Mouse (Mus musculus) lung, postnatal 25 days (tissue): ENCODE data around the gene Nosip.

Source experiments
- DNase-seq: peaks from one replicate; pipeline ENCODE4 v3.0.0; 2022; ENCODE audit warnings: low spot score

Nosip gene

DNA sequence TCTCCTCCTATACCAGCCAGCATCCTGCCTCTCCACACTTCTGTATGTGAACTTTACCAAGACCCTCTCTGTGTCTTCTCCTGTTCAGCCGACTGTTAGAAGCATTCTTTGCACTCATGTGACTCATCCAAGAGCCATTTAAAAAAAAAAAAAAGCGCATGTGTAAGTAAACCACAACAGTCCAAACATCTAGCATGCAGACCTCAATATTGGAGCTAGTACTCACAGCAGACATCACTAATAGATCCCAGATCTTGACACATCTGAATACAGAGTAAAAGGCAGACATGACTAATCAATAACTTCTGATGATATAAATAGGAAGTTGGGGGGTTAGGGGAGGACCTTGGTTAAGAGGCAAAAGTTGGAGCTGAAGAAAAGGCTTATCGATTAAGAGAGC is 26.6 kb upstream of the Nosip start:
- DNase-seq, result no peak

DNA sequence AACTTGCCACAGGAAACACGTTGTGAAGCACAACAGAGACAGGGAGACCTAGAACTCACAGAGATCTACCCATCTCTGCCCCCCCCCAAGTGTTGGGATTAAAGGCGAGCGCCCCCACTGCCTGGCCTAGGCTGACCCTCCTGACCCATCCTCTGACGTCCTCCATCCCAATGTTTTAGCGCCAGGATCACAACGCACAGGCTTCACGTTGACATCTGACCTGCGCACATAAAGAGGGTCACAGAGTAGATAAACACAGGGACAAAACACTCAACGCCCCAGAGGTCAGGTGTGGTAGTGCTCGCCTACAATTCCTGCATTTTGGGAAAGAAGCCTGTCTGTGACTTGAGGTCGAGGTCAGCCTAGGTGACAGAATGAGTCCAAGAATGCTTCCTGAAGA is 25.5 kb upstream of the Nosip start:
- DNase-seq, result no peak

DNA sequence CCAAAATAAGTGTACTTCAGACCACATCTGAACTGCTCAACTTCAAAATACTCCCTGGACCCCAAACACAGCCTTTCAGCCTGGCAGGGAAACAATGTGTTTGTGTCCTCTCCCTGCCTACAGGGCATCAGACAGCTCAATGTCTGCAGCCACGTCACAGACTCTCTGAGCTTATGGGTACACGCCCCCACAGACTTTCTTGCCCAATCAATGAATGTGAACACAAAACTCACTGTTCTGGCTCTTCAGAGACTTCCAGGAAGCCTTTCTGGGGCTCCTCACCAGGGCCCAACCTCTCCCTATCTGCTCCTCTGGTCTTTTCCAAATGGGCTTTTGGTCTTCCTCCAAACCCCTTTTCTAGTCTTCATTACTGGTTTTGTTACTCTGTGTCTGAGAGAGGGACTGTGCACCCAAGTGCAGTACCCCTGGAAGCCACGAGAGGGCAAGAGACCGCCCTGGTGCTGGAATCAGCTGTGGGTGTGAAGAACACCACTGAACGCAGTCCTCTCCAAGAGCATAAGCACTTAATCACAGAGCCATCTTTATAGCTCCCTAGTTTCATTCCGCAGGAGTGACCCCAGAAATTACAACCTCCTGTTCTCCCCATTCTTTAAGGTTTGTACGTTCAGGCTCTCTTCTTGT is 24.4 kb upstream of the Nosip start:
- peak; percentile 64 for DNase-seq

DNA sequence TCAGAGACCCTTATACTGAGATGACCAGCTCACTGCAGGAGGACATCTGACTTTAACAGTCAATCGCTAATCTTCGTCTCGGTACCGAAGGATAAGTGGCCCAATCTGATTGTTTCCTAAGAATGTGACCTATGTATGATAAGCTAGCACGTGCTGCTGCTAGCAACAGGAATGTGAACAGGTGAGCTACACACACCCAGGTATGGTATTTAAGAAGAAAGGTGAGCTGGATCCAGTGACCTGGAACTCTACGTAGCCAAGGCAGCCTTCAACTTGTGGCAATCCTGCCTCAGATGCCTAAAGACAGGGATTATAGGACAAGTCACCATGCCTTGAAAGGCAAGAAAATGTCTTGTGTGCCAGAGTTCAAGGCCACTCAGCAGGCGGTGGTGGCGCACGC is 23.8 kb upstream of the Nosip start:
- no peak for DNase-seq

DNA sequence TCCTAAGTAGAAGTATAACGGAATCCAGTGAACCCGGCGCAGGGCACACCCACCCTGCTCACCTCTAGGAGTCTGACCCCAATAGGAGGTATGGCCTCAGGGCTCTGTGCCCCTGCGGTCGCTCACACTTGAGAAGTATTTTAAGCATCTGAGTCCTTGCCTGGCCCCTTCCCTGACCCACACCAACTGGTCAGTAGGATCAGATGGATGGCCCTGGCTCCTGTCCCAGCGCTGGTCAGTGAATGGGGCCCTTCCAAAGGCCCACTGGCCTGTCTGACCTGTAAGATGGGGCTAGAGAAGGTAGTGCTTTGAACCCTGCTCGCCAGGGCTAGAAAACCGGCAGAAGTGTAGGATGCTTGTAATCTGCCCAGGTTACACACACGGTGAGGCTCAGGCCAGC is 21.4 kb upstream of the Nosip start:
- DNase-seq, result no peak

DNA sequence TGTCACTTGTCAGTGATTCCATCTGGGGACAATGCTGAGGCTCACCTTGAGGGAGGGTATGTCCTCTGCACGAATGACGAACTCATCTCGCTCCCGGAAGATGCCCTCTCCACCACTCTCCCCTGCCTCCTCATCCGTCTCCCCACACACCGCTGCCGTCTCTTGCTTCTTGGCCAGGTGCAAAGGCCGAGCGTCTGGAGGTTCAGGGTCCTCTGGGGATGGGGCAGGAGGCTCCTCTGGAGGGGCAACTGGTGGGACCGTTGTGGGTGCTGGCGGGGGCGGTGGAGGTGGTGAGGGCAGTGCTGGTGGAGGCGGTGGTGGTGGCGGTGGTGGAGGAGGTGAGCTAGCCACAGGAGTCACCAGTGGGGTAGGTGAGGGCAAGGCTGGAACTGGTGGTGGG is 18.9 kb upstream of the Nosip start:
- DNase-seq, result no peak

DNA sequence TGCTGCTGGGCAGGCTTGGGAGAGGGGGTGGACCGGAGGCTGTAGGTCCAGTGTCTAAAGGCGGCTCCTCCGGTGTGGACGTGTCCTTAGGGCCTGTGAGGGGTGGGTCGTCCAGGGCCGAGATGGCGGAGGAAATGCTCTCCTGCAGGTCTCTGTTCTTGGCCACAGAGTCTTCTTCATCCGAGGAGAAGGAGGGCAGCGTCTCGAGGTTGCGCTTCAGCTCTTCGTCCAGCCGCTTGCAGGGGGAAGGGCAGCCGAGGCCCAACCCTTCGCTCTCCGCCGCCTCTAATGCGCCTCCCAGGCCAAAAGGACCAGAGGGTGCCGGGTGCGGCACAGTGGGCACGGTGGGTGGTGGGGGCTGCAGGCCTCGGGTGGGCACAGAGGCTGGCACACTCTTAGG is 16.5 kb upstream of the Nosip start:
- DNase-seq, result no peak

DNA sequence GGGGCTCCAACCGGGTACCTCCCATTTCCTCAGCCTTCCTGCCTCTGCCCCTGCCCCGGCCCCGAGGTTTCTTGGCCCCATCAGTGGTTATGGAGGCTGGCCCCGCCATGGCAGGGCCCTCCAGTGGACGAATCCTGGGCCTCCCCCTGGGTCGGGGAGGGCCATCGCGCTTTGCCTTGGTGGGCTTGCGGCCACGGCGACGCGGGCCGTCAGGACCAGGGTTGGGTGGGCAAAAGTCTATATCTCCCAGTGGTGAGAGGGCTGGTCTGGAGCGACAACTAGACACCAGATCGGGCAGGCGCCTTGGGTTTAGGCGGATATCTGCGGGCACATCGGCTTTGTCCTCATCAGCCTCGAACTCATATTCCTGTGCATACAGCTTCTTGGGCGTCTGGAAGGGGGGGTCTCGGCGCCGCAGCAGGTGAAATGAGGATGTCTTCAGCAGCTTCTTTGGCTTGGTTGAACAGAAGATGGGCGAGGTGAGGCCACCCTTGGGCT is 15.3 kb upstream of the Nosip start:
- no peak for DNase-seq

DNA sequence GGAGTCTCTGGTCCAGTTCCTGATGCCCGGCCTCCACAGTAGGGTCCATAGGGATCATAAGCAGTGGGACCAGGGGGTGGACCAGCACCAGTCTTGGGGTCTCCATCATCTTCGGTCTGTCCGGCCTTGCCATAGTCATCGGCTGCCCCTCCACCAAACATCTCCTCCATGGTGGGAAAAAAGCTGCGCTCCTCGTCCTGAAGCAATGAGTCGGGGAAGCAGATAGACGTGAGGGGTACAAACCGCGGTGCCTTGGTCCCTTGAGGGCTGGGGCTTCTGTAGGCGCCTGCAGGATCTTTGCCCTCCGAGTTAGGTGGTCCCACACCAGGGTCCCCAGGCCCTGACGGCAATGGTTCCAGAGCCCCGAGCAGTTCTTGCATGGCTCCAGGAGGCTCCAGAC is 14.7 kb upstream of the Nosip start:
- DNase-seq, result no peak

DNA sequence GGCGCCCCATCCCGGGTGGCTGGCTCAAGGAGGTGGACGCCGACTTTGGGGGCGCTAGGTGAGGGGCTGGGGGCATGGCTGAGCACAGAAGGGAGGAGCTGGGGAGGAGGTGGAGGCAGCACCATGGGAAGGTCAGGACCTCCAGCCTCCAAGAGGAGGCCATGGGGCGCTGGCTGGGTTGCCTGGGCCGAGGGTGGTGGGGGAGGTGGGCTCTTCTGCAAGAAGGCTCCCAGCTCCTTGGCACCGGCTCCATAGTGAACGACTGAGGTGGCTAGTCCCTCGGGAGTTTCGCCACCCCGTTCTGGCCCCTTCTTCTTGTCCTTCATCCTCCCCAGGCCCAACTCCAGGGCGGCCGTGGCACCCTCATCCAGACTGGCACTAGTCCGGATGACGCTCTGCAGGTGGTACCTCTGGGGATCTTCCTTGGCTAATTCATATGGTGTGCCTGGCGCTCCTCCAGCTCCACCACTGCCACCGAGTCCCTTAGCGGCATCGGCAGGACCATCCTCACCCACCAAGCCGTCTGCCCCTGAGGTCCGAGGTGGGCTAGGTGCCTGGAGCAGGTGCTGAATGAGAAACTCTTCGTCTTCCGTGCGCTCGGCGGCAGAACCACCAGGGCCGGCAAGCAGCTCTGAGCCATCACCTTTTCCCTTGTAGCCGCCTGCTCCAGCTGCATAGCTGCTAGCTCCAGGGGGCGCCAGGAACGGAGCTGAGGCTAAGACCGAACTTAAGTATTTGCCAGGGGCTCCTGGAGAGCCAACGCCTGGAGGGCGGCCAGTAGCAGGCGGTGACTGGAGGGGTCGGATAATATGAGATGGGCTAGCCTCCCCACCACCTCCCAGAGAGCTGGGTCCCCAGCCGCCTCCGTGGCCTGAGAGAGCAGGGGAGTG is 14.0 kb upstream of the Nosip start:
- no peak for DNase-seq

DNA sequence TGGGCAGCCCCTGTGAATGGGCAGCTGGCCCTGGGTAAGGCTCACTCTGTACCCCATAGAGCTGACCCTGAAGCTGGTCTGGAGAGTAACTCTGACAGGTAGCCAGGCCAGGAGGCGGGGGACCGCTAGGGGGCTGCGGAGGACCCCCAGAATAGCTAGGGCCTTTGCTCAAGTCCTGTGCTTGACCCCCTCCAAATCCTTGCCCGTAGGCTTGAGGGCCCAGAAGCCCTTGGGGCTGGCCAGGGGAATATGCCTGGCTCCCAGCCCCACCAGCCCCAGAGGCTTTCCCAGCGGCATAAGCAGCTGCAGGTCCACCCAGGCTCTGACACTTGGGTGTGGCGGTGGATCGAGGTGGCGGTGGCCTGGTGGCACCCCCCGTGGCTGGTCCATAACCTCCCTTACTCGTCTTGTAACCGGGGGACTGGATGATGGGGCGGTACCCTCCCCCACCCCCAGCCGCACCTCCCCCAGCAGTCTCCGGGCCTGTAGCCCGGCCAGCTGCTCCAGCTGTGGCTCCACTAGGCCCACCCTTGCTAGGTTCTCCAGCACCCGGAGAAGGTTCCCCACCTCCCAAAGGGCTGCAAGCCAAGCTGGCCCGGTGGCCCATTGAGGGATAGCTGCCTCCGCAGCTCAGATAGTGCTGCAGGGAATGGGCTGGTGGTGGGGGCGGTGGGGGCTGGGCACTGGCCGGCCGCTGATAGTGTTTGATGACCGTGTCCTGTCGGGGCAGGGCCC is 13.1 kb upstream of the Nosip start:
- DNase-seq, result no peak

DNA sequence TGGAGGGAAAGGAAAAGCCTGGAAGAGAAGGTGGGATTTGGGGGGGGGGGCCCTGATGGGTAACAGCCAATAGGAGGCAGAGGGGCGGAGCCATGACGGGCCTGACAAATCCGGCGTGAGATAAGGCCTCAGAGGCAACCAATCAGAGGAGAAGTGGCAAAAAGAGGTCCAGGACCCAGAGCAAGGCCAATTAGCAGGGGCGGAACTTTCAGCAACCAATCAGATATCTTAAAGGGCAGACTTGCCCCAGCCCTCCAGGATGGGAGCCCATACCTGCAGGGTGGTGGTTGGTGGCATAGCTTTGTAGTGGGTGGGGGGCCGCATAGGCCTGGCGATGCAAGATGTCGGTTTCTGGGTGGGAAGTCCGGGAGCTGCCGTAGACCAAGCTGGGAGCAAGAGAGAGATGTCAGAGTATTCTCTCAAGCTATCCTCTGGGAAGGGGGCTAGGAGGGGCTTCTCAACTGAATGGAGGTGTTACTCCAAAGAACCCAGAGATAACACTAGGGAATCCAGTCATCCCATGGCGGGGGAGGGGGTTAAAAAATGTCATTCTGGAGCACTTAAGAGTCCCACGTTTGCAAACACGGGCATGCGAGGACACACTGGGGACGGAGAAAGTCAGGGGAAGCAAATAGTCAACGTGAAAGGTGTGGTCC is 11.2 kb upstream of the Nosip start:
- DNase-seq, result peak; percentile 73

DNA sequence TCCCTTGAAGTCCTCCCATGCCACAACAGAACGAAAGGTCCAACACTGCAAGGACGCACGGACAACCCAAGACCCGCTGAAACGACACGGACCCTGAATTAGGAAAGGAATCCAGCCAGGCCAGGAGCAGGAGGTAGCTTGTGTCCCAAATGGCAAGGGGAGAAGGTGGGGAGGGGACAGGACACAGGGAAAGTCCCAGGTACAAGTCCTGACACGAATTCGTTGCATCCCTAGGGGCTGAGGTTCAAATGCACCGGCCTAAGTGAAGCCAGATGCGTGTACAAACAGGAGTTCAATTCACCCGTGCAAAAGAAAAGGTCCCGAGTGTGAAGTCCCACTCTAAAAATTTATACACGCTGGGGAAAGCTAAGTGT is 10.6 kb upstream of the Nosip start:
- DNase-seq, result no peak

DNA sequence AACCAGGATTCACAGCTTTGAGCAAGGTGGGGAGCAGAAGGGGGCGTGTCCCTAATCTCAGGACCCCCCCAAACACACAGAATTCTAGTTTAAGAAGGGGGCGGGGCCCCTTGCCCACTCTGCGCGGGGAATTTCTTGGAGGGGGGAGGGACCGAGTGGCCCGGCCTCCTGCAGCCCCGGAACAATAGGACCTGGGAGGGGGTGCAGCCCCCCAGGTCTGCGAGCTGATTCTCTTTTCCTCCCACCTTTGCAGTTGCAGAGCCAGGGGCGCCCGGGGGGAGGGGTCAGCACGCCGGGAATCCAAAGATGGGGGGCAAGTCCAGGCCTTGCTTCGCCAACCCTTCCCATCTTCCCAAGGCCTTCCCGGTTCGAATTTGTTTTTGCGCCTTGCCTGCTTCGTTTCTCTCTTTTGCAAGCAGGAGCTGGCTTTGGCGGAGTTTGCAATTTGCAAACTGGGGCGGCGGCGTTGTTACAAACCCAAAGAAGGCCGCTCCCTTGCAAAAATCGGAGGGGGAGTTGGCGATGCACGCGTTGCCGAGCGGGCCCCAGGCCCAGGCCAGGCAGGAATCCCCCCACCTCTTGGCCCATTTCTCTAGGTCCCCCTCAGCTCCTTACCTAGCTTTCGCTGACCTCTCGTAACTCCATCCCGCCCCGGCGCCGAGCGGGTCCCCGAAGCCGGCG is 9.9 kb upstream of the Nosip start:
- peak; percentile 20 for DNase-seq

DNA sequence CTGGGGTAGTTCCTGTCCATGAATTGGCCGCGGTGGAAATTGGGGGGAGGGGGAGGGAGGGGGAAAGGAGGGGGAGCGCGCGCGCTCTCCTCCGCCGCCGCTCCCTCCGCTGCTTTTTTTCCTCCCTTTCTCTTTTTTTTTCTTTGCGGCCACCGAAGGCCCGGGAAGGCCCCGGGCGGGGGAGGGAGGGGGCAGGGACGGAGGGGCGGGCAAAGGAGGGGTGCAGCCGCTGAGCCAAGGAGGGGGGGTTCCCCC is 9.4 kb upstream of the Nosip start, which contains the start of gene Prr12:
Gene Prr12 (minus strand): TSS at position 20 of the 255 bp plus-strand sequence.
- DNase-seq, result no peak

DNA sequence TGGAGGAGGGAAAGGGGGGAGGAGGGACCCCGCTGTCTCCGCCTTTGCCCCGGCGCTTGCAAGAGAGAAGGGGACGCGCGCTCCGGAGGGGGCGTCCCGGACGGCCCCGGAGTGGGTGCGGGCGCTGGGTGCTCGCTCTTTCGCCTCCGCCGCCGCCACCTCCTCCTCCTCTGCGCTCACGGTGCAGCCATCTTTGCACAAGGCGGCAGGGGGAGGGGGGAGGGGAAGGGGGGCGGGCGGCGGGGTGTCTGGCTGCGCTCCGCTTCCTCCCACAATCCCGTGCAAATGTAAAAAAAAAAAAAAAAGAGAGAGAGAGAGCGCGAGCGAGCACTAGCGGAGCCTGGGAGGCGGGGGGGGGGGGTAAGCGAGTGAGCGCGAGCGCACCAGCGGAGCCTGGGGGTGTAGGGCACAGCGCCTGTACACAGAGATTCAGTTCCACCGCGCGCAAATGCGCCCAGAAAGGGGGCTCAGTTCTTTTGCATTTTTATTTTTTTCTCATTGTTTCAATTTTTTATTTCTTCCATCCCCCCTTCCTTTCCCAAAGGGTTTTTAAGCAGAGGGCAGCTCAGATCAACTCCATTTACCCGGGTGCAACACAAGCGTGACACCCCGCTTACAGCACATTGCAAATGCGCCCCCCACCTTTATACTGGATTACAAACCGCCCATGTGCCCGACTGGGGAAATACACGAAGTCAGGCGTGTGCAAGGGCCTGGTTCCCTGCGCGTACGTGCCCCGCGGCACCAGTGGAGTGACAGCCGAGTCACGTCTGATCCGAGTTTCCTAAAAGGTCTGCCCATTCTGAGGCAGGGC is 8.9 kb upstream of the Nosip start:
- DNase-seq, result peak; percentile 59

DNA sequence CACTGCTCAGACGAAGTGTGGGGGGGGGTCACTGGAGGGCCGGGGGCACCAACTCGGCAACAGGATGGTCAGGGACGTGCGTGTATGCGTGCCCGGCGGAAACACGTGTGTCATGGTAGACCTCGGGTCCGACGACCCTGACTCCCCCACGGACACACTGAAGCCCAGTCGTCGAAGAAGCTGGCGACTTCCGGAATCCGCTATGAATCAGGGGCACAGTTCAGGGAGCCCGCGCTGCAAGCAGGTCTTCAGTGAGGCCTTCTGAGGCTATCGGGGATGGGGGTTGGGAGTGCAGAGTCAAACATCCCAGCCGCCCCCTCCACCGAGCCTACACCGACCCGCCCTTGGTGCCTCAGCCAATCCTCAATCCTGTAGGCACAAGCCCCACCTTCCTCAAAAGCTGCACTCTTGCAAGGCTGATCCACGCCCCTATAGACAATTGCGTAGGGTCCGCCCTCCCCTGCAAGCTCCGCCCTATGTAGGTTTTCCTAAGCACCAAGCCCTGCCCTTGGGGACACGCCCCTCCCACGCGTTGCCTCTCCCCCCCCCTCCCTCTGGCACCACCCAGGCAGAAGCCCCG is 8.2 kb upstream of the Nosip start:
- peak; percentile 98 for DNase-seq

DNA sequence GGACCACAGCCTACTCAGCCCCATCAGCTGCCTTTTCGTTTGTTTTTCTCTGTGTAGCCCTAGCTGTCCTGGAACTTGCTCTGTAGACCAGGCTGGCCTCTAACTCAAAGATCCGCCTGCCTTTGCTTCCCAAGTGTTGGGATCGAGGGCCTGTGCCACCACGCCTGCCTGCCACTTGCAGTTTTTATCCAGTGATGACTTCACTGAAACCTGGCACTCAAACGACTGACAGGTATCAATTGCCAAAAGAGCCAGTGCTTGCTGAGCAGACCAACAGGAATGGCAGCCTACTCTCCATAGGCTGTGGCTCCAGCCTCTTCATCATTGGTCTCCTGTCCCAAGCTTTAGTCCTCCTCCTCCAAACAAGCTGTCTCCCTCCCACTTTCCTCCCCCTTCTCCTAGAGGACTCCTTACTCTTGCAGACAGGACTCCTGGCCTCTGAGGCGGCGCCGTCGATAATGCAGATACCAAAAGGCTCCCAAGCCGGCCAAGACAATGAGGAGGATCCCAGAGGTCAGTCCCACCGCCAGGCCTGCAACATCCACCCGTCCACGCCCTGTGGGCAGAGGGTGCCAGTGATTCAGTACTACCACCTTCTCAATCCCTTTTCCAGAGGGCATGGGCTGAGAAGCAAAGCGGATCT is 5.8 kb upstream of the Nosip start:
- no peak for DNase-seq

DNA sequence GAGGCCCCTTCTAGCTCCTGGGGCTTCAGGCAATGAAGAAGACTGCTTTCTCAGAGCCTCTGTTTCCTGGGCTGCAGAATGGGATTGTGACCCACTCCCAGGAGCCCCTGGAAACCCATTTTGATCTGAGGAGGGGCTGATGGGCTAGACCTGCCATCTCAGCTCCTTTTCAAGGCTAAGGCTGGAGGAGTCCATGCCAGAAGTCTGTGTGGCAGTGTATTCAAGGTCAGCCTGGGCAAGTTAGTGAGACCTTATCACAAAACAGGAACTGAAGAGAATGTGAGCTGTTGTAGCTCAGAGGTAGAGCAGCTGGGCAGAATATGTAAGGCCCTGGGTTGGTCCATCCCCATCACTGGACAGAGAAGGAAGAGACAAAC is 5.3 kb upstream of the Nosip start:
- DNase-seq, result no peak
